Mouse (Mus musculus) testis, adult 2 months (tissue): ENCODE measurements around the gene Ppip5k2.

Source experiments
- CTCF ChIP-seq: fragments of 200-500 bp; IDR thresholded peaks from 2 replicates; pipeline ENCODE4 v1.5.1; 2012; ENCODE audit warnings: low read depth, mild to moderate bottlenecking, inconsistent platforms, low read length, moderate library complexity; ENCODE audit not compliant: control insufficient read depth, insufficient read depth, insufficient replicate concordance
- POLR2A ChIP-seq: fragments of 200-500 bp; IDR thresholded peaks from 2 replicates; pipeline ENCODE4 v1.6.1; 2012; ENCODE audit warnings: low read depth, mild to moderate bottlenecking, inconsistent platforms, low read length, moderate library complexity; ENCODE audit not compliant: control insufficient read depth

GRCm38 (mm10) chr1:97795936-97796335, 25.7 kb upstream of the Ppip5k2 start:
- no peak for TF ChIP-seq CTCF
- no peak for TF ChIP-seq POLR2A
